Mouse (Mus musculus) induced T-regulatory cell, adult 2 months (primary cell): ENCODE data around the gene Evx2.

ENCODE experiments used
- DNase-seq: peaks from one replicate; pipeline ENCODE4 v3.0.0-alpha.2; 2012; ENCODE audit warnings: low read depth

Evx2 gene

DNA sequence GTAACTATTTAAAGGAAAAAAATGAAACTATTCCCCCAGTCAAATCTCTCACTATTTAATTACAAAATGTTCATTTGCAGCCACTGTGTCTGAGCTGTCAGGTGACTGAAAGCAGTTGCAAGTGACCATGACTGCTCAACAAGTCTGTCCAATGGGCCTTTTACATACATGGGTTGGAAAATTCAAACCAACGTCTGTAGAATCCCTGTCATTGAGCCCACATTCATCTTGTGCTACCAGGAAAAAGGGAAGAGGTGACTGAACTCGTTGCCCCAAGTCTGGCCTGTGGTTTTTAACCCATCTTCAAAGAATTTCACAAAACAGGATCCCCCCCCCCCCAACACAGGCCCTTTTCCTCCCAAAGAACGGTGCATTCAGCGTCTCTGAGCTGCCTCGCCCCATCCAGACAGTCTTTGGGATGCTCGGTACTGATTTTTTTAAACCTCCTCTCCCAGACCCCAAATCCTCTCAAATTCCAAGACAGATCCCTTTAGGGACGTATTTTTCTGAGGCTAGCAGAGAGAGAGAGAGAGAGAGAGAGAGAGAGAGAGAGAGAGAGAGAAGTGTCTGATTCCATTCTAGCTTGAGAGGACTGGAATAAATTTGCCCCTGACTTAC, 36.6 kb upstream of the Evx2 start:
- no peak for DNase-seq

DNA sequence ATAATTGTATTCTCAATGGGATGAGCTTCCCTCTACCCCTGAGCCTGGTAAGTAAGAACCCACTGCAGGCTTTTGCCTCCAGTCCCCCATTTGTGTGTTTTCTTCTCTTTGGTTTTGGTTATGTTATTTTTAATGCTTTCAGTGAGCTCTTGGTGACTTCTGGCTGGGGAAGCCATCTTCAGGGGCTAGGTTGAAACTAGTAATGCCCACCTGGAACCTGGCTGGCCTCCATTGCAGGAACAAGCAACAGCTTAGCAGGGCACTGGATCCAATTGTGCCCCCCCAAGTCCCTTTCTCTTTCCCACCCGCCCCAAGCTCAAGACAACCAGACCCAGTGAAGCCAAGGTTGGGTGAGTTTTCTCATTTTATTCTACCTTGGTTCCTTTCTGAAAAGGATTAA, 36.0 kb upstream of the Evx2 start:
- DNase-seq: no peak

DNA sequence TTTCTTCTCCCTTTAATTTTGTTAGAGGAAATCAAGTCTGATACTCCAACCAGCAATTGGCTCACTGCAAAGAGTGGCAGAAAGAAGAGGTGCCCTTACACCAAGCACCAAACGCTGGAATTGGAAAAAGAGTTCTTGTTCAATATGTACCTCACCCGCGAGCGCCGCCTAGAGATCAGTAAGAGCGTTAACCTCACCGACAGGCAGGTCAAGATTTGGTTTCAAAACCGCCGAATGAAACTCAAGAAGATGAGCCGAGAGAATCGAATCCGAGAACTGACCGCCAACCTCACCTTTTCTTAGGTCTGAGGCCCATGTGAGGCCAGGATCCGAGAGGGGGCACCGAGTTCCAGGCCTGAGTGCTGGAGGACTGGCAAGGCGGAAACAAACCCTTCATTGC, 34.7 kb upstream of the Evx2 start:
- DNase-seq: peak; percentile 59

DNA sequence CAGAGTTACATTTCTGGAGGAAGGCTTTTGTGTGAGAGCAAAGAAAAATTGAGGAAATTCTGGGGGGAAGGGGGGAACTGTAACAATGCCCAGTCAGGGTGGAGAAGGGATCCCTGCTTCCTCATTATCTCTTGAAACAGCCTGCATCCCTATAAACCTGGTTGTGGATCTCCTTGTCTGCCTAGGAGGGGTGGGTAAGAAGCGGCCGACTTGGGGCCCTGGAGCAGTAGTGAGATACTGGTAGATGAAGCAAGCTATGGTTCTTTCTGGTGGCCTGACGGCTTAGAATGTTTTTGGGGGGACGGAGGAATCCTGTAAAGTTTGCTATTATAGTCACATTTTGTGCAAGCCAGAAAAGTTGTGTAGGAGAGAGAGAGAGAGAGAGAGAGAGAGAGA, 34.1 kb upstream of the Evx2 start:
- DNase-seq: no peak

DNA sequence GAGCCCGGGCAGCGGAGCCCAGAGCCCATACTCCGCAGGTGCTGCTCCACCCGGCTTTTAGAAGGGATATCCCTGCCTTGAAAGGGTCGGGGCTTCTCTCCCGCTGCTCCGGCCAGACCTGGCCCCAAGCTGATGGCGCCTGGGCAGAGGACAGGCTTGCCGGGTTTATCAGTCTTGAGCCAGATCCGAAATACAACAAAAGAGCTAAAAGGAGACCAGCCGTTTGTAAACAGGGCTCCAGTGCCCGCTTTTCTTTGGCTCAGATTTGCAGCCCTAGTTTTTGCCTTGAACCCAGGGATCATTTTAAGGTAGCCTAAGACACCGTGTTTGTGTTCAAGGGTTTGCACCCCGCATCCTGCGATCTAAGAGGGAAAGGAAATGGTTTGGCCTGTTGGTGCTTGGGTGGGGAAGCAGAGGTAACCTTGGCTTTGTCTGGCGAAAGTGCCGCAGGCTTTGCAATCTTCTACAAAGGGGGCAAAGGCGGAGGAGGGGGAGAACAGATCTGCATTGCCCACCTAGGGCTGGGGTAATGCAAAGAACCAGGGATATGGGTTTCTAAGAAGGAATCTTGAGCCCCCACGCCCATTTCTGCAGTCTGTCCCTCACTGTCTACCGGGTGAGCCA, 33.6 kb upstream of the Evx2 start:
- no peak for DNase-seq

DNA sequence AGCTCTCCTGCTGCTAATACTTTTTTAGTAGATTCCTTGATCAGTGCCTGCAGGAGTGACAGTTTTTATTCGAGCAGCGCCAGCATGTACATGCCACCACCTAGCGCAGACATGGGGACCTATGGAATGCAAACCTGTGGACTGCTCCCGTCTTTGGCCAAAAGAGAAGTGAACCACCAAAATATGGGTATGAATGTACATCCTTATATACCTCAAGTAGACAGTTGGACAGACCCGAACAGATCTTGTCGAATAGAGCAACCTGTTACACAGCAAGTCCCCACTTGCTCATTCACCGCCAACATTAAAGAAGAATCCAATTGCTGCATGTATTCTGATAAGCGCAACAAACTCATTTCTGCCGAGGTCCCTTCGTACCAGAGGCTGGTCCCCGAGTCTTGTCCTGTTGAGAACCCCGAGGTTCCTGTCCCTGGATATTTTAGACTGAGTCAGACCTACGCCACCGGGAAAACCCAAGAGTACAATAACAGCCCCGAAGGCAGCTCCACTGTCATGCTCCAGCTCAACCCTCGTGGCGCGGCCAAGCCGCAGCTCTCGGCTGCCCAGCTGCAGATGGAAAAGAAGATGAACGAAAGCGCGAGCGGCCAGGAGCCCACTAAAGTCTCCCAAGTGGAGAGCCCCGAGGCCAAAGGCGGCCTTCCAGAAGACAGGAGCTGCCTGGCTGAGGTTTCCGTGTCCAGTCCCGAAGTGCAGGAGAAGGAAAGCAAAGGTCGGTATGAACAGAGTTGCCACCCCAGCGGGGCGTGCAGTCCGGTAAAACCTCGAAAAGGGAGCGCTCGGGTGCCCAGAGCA, 32.8 kb upstream of the Evx2 start:
- DNase-seq: no peak

DNA sequence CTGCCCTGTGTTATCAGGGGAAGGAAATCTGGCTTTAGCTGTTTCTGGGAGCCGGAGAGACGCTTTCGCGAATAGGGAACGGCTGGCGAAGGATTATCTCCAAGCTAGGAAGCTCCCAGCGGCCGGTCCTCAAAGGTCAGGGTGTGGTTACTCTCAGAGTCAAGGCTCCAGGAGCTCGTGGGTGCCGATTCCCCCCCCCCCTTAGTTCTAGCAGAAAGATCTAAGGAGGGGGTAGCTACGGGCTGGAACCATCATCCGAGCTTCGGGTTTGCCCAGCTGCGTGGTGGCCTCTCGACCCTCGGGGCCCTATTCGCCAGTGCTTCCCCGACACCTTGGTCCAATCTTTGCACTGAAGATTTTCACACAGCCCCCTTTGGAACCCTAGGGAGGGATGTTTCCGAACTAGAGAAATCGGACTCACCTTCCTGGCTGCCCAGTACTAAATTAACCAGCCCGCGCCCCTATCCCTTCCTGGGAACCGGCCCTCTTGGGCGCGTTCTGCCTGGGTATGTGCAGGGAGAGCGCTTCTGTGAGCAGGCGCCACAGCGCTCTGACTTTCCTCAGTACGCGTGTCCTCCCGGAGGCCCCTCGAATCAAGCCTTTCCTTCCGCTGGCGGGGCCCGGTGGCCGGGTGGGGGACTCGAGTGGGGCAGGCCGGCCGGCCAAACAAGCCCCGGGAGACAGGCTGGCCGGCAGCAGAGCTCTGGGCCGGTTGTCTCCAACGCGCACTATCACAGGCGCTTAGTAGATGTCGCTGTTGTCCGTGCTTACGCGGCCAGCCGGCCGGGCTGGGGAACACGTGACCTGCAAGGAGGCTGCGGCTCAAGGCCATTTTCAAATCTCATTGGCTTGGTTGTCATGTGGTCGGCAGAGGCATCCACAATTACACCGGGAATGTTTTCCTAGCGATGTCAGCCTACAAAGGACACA, 31.9 kb upstream of the Evx2 start, which contains the start of gene Hoxd10:
Gene Hoxd10 (plus strand): TSS at position 903 of the 930 bp plus-strand sequence.
- no peak for DNase-seq

DNA sequence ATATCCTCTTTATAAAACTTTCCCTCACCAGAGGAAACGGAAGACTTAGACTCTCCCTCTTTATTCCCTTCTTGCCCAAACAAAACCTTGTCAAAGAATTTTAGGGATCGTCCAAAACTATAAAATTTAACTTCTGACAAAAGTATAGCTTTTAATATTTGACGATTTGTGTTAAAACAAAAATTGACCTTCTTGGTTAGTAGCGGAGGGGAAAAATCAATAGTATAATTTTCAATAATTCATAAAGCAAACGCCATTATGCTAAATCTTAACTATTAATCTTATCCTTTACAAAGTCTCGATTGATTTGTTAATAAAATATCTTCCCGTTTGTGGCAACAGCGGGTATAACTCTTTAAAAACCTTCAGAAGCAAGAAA, 31.0 kb upstream of the Evx2 start:
- DNase-seq: no peak

DNA sequence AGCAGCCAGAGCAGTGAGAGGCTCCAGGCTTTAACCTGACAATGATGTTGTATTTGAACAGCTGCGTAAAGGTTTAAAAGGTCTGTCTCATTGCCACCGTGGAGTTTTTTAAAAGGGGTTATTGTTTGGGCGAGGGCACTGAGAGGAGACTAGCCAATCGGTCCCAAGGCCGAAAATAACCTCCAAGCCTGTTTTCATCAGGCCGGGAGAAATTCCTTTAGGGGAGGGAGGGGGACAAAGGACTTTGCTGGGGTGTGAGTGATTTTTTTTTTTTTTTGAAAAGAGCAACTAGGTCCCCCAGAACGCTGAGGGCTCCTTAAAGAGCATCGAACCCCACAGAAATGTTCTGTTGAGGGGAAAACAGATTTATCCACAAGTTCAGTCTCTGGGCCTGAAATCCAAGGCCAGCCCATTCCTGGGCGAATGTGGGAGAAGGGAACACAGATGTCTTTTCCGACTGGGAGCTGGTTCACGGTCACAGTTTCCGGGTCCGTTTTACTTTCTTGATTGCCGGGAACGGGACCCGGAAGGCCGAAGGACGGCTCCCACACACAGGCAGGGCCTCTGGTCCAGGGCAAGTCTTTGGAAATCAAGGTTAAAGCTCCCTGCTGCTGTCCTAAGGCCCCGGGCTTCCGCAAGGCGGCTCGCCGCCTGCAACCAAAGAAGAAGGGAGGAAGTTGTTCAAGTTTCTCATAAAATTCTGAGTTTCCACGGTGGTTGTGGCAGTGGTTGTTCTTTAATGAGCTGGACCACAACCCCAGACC, 30.4 kb upstream of the Evx2 start:
- DNase-seq: no peak

DNA sequence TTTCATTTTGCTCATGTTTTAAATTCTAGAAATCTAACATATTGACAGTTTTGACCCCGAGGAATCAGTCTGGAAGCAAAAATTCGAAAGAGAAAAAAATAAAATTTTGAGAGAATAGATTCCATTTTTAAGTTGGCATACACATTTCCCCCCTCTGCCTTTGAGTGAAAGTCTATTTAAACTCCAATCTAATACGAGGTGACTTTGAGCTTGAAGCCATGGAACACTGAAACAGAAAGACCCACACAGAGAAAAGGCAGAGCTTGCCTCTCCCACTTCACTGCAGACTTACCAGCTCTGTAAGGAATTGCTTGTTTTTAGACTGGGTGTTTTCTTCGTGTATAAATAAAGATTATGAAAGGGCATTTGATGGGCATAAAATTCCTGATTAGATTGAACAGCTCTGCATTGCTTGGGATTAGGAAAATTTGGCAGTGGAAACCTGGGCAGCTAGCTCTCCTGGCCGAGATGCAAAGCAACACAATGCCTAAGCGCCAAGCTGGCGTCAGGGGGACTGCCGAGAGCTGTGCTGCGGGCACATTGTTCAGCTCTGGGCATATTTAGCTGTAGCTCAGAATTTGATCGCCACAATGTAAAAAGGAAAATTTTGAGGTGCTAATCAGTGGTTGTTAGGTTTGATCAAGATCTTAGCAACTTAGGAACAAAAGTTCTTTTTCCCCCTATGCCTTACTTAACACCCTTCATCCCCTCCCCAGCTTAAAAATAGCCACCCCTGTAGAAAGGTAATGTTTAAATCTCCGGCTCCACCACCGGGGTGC, 29.6 kb upstream of the Evx2 start:
- no peak for DNase-seq

DNA sequence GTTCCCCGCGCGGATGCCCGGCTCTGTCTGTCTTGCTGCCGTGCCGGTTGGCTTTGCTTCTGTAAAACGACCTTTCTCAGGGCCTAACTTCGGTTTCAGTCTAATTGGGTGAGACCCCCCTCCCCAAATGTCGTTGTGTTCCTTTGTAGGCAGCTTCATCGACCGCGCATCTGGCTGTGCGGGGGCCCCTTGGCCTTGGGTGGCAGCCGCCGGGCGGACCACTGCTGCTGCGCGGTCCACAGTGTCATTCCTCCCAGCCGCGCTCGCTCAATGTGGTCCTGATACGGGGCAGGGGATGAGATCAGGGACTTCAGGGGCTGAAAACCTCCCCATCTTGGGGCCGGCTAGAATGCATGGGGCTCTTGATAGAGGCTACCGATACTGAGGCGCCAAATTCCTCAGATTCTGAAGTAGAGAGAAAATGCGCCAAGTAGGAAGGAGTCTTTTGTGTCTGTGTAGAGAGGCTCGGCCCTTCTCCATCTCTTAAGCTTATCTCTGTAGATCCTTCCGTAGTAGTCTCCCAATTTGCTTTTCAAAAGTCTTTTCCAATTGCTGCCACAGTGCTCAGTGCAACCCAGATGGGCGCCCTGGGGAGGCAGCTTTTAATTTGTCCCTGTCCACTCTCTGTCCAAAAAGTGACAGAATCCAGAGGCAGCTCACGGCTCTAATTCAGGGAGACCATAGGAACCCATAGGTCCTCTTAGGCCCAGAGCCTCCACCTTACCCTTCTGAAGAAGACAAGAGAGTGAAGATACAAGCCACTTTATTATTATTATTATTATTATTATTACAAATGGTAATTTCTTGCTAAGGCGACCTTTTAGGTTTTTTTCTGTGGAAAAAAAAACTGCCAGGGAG, 28.6 kb upstream of the Evx2 start:
- DNase-seq: no peak

DNA sequence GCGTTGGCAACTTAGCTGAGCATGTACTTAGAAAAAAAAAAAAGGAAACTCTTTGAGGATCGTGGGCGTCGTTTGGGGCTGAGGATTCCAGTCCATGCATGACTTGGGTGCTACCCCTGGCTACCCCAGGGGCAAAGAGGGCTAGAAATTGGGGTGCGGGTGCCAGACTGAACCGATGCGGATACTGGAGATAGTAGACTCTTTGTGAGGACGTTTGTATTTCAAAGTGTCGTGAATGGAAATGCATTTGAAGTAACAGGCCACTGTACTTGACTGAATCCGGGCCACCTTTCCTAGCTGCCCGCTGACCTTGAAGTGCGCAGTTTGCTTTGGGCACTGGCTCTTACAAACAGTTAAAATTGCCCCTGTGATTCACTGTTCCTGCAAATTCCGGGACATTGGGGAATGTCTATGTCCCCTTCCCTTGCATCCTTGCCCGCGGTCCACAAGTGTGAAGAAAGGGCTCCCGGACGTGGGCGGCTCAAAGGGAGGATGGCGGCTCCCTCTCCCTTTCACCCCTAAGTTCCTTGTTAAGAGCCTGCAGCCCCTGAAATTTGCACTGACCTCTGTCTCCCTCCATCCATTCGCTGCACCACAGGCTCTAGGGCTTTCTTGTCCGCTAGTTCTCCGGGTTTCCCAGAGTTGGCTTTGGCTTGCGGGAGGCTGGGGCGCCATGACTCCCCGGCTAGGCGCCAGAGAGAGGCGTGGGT, 27.8 kb upstream of the Evx2 start:
- no peak for DNase-seq

DNA sequence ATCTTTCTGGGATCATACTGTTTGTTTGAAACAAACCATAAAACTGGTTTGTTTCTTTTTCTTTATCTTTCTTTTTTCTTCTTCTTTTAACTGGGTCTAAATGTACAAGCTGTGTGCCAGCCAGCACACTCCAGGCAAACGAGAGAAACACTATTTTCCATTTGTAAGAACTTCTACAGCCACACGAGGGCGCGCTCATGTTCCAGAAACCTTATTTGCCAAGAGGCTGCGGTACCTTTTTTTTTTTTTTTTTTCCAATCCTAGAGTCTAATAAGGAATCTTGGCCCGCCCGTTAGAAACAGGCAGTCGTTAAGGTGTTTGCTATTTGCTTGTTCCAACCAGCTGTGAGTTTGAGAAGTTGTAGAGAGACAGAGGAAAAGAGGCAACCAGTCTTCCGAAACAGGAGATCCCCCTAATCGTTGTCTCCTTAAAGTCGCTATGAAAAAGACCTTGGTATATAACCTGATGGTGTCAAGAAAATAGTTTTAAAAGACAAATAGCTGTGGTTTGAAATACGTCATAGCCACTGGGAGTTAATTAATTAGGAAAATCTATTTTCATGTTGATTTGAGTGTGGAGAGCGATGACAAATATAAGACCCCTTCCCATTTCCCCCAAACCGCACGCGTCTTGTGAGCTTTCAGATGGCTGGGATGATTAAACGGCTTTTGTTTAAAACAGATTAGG, 27.1 kb upstream of the Evx2 start:
- DNase-seq: peak; percentile 57

DNA sequence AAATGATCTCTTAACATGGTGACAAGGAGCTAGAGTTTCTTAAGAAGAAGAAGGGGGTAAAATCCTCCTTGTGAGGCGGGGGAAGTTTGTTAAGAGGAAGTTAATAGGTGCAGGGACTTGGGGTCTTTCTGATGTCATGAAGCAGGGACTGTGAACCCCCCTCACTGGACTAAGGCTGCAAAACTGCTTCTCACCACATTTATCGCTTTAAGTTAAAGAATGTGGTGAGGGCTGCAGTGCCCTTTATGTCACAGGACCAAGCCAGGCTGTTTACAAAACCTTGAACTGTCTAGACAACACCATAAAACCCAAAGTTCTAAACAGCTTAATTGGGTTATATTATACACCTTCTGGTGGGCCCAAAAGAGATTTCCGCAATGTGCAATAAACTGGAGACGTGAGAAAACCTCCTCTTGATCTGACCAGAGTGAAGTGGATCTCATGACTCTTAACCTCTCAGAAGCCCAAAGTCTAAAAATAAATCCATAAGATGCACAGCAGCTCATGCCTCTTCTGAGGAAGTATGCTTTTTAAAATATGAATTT, 25.8 kb upstream of the Evx2 start:
- DNase-seq: no peak

DNA sequence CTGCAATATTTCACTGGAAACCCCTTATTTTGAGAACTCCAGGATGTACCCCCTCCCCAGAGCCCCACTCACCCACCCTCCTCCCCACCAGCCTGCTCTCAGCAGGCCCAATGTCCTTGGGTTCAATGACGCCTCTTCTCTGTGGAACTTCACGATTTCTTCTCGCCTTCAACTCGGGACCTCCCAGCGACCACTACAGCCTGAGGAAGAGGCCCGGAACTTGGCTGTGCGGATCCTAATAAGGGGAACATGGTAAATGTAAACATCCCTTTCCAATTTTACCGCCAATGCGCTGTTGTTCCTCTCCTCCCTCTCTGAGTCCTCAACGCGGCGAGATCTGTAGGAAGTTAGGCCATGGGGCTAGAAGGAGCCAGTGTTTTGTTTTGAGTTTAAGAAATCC, 24.7 kb upstream of the Evx2 start:
- no peak for DNase-seq

DNA sequence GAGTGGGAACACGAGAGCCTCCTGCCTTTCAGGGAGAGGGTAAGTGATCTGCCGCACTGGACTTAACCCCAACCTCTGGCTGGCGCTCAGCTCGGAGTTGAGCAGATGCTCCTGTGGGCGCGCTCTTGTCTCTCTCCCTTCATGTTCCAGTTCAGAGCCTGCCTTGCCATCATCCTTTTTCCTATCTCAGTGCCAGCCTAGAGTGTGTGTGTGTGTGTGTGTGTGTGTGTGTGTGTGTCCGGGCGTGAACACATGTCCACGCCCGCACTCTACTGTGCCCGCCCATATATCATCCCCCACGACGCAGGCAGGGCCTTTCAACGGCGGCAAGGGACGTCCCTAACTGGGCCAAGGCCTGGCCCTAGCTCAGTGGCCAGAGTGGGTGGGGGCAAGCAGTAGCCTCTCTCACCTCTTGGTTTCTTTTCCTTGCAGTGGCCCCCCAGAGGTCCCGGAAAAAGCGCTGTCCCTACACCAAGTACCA, 24.2 kb upstream of the Evx2 start:
- no peak for DNase-seq

DNA sequence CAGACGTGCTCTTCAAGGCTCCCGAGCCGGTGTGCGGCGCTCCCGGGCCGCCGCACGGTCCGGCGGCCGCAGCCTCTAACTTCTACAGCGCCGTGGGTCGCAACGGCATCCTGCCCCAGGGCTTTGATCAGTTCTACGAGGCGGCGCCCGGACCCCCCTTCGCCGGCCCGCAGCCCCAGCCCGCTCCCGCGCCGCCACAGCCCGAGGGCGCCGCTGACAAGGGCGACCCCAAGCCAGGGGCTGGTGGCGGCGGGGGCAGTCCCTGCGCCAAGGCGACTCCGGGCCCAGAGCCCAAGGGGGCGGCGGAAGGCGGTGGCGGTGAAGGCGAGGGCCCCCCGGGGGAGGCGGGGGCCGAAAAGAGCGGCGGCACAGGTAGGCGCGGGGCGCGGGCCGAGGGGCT, 23.4 kb upstream of the Evx2 start:
- no peak for DNase-seq
